ENCODE assay signal across 13 mouse cellular contexts in the genomic region with DNA sequence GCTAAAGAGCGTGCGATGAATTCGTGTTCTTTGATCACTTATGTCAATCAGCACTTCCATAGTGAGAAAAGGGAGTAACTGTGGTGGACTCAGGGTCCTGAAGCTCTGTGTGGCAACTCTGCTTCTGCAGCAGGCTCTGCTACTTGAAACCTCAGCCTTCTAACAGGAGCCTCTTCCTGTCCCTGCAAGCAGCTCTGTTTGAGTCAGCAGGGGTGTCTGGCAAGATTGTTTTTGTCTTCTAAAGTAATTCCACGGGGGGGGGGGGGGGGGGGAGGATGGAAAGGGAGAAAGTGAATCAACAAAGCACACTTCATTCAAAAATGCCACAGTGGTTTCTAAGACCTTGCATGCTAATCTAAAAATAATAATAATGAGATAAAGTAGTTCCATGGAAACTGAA.
"Had no signal": no experiment of that assay in that cellular context is flagged by ENCODE, and none has a peak within 500 bp of the region (broad histone marks: within the 10 kb centered on the region; RNA-seq: fewer than 3 reads in every experiment).

No protein-coding gene starts in this region.

- H3K4me2 ChIP-seq: liver, embryonic 11.5 days; liver, embryonic 15.5 days; lung, embryonic 14.5 days; neural tube, embryonic 13.5 days had no signal

- H3K9me3 ChIP-seq: limb, embryonic 10.5 days; liver, embryonic 15.5 days; midbrain, embryonic 10.5 days; neural tube, embryonic 13.5 days had no signal

- H3K27ac ChIP-seq: left cerebral cortex, adult 2 months; limb, embryonic 10.5 days; liver, embryonic 15.5 days; midbrain, embryonic 10.5 days; neural tube, embryonic 13.5 days had no signal

- H3K27me3 ChIP-seq: liver, embryonic 15.5 days; neural tube, embryonic 13.5 days had no signal

- ATAC-seq: midbrain, embryonic 16.5 days had no signal

- H3K4me3 ChIP-seq: left cerebral cortex, adult 2 months; limb, embryonic 10.5 days; liver, embryonic 15.5 days; midbrain, embryonic 10.5 days; neural tube, embryonic 13.5 days had no signal

- H3K36me3 ChIP-seq: liver, embryonic 15.5 days; midbrain, embryonic 10.5 days; neural tube, embryonic 13.5 days had no signal

- H3K9ac ChIP-seq: liver, embryonic 15.5 days; lung, embryonic 14.5 days; neural tube, embryonic 13.5 days had no signal

- DNase-seq: kidney, postnatal 14 days; lung, embryonic 14.5 days; lung, postnatal 10 days; lung, postnatal 4 days; right cerebral cortex, postnatal 14 days; thymus, postnatal 36 days had no signal
